Mouse (Mus musculus) heart, postnatal 0 days (tissue): ENCODE data around the gene Itm2c. TPM values are rescaled to one million over a fixed set of nuclear protein-coding genes. Genes with fewer than 3 reads are reported as not detected.

Experiments
- ATAC-seq: fragments of 200-750 bp; cut with Nextera tagmentation; 2 replicates; pipeline ENCODE4 v1.8.0; 2017; ENCODE audit warnings: low read depth, moderate number of reproducible peaks, moderate library complexity; ENCODE audit not compliant: insufficient read depth
- DNase-seq: peaks from one replicate; pipeline ENCODE4 v3.0.0-alpha.2; 2016; ENCODE audit warnings: low spot score
- H3K27ac ChIP-seq: fragments of 300-500 bp; sonication (generic); 2 replicates; pipeline ENCODE4 v1.5.1; 2014; ENCODE audit warnings: low read depth, mild to moderate bottlenecking
- H3K27me3 ChIP-seq: fragments of 300-500 bp; sonication (generic); 2 replicates; pipeline ENCODE4 v1.6.1; 2014; ENCODE audit warnings: low read length, mixed read lengths; ENCODE audit not compliant: control insufficient read depth, insufficient read depth
- H3K36me3 ChIP-seq: fragments of 300-500 bp; sonication (generic); replicated peaks from 2 replicates; pipeline ENCODE4 v1.6.1; 2014; ENCODE audit warnings: low read length, mixed read lengths; ENCODE audit not compliant: control insufficient read depth, insufficient read depth
- H3K4me1 ChIP-seq: fragments of 300-500 bp; sonication (generic); 2 replicates; pipeline ENCODE4 v1.6.1; 2014; ENCODE audit warnings: antibody characterized with exemption; ENCODE audit not compliant: control insufficient read depth, insufficient read depth
- H3K4me2 ChIP-seq: fragments of 300-500 bp; sonication (generic); 2 replicates; pipeline ENCODE4 v1.6.1; 2014; ENCODE audit warnings: low read depth, mild to moderate bottlenecking, low read length, moderate library complexity
- H3K4me3 ChIP-seq: fragments of 300-500 bp; sonication (generic); 2 replicates; pipeline ENCODE4 v1.5.1; 2014; ENCODE audit warnings: low read depth, low read length
- H3K9ac ChIP-seq: fragments of 300-500 bp; sonication (generic); replicated peaks from 2 replicates; pipeline ENCODE4 v1.6.1; 2014; ENCODE audit warnings: low read depth, low read length, mixed read lengths
- H3K9me3 ChIP-seq: fragments of 300-500 bp; sonication (generic); replicated peaks from 2 replicates; pipeline ENCODE4 v1.6.1; 2016; ENCODE audit warnings: low read length; ENCODE audit not compliant: control insufficient read depth
- CTCF ChIP-seq: IDR thresholded peaks from 2 replicates; pipeline ENCODE4 v1.5.1; 2016; ENCODE audit warnings: antibody characterized with exemption, control low read depth, low read depth
- EP300 ChIP-seq: IDR thresholded peaks from 2 replicates; pipeline ENCODE4 v1.6.1; 2016; ENCODE audit warnings: antibody characterized with exemption, low read depth
- WGBS: fragments of 180-500 bp; shearing (Covaris S2); extraction: QIAGEN DNeasy Blood & Tissue Kit; methylation state at CpG from one replicate; pipeline ENCODE4 v1.1.7; 2014; 5-methylcytosine and 5-hydroxymethylcytosine counted together
- polyA plus RNA-seq: library from polyadenylated mRNA; unstranded; fragments of >200 nt; fragmentation: Nextera tagmentation; extraction: Ambion mirVana; gene quantifications from 2 replicates; pipeline ENCODE4 v1.2.1, GENCODE M21; 2015
- total RNA-seq: library from RNA; depleted of rRNA; stranded (reverse); fragments of >200 nt; gene quantifications from 2 replicates; pipeline ENCODE4 v1.2.3, GENCODE M21; 2014; ENCODE audit warnings: low replicate concordance; rRNA removed

The Itm2c gene
- total RNA-seq, result 180 and 255 TPM in 2 replicates
- 144 and 146 TPM in 2 replicates for polyA plus RNA-seq

- ATAC-seq (peak; percentile 72), DNase-seq (peak; percentile 76)
- peaks cover 36% of the 10 kb centered on the region for H3K4me1 ChIP-seq
- H3K27me3 ChIP-seq, result no peaks in the 10 kb centered on the region
- no peak for TF ChIP-seq CTCF
- TF ChIP-seq EP300, result no peak
- peak within 1 kb of the TSS; percentile 76 for H3K9ac ChIP-seq
- under 1% methylated on average over 35 of the region's 35 CpGs for WGBS
- H3K27ac ChIP-seq, result peak within 1 kb of the TSS; percentile 80
- H3K9me3 ChIP-seq, result no peaks in the 10 kb centered on the region
- peak within 1 kb of the TSS; percentile 88 for H3K4me2 ChIP-seq
- H3K4me3 ChIP-seq, result peak within 1 kb of the TSS; percentile 89
- H3K36me3 ChIP-seq, result no peaks in the 10 kb centered on the region
Observed at GRCm38 (mm10) chr1:85894231-85894747, at the start of gene Itm2c. Itm2c (plus strand) TSS chr1:85894281.

- Histone ChIP-seq H3K27me3 (no peaks in the 10 kb centered on the region), H3K4me1 (no peaks in the 10 kb centered on the region), H3K27ac (no peak overlapping the region), H3K9me3 (no peaks in the 10 kb centered on the region), H3K4me2 (no peak overlapping the region), H3K36me3 (peaks cover 48% of the 10 kb centered on the region), H3K4me3 (no peak overlapping the region), H3K9ac (no peak overlapping the region)
- no peak for TF ChIP-seq EP300
- TF ChIP-seq CTCF, result no peak
- ATAC-seq (no peak), DNase-seq (no peak)
- 60% methylated on average over 6 of the region's 6 CpGs for WGBS
Observed at GRCm38 (mm10) chr1:85844981-85845380, 49.1 kb upstream of the Itm2c start.

- WGBS, result 72% methylated on average over 3 of the region's 3 CpGs
- TF ChIP-seq EP300 (no peak), CTCF (no peak)
- Histone ChIP-seq H3K4me3 (no peak overlapping the region), H3K27ac (no peak overlapping the region), H3K9me3 (no peaks in the 10 kb centered on the region), H3K36me3 (peaks cover 48% of the 10 kb centered on the region), H3K9ac (no peak overlapping the region), H3K27me3 (no peaks in the 10 kb centered on the region), H3K4me2 (no peak overlapping the region), H3K4me1 (no peaks in the 10 kb centered on the region)
- no peak for ATAC-seq
- DNase-seq, result no peak
Observed at GRCm38 (mm10) chr1:85845476-85845875, 48.6 kb upstream of the Itm2c start.

GRCm38 (mm10) chr1:85849016-85849415 is 45.1 kb upstream of the Itm2c start:
- TF ChIP-seq CTCF, result no peak
- TF ChIP-seq EP300, result no peak
- Histone ChIP-seq H3K9me3 (no peaks in the 10 kb centered on the region), H3K4me3 (no peak overlapping the region), H3K4me1 (no peaks in the 10 kb centered on the region), H3K9ac (no peak overlapping the region), H3K4me2 (no peak overlapping the region), H3K27me3 (no peaks in the 10 kb centered on the region), H3K27ac (no peak overlapping the region), H3K36me3 (peaks cover 48% of the 10 kb centered on the region)
- WGBS, result 89% methylated on average over 14 of the region's 14 CpGs
- DNase-seq (no peak), ATAC-seq (no peak)

GRCm38 (mm10) chr1:85850851-85851250 is 43.2 kb upstream of the Itm2c start:
- WGBS, result 50% methylated on average over 5 of the region's 5 CpGs
- Histone ChIP-seq H3K36me3 (peaks cover 41% of the 10 kb centered on the region), H3K4me2 (no peak overlapping the region), H3K27me3 (no peaks in the 10 kb centered on the region), H3K4me1 (no peaks in the 10 kb centered on the region), H3K9me3 (no peaks in the 10 kb centered on the region), H3K9ac (no peak overlapping the region), H3K4me3 (no peak overlapping the region), H3K27ac (no peak overlapping the region)
- no peak for ATAC-seq
- DNase-seq, result no peak
- TF ChIP-seq CTCF (no peak), EP300 (no peak)

- TF ChIP-seq CTCF (peak; percentile 100), EP300 (no peak)
- Histone ChIP-seq H3K27me3 (no peaks in the 10 kb centered on the region), H3K27ac (no peak overlapping the region), H3K9ac (no peak overlapping the region), H3K4me3 (no peak overlapping the region), H3K9me3 (no peaks in the 10 kb centered on the region), H3K4me2 (no peak overlapping the region), H3K4me1 (no peaks in the 10 kb centered on the region), H3K36me3 (peaks cover 29% of the 10 kb centered on the region)
- DNase-seq, result peak; percentile 65
- WGBS, result 85% methylated on average over 2 of the region's 2 CpGs
- peak; percentile 69 for ATAC-seq
Observed at GRCm38 (mm10) chr1:85852996-85853689, 40.9 kb upstream of the Itm2c start.
